Mouse (Mus musculus): ENCODE measurements around the gene Rhox4e.
"Not testable (repeated sequence)": the region's sequence is repeated elsewhere in the genome, so short reads cannot be mapped to it uniquely, and the experiment has no call there.

The Rhox4e gene

DNA sequence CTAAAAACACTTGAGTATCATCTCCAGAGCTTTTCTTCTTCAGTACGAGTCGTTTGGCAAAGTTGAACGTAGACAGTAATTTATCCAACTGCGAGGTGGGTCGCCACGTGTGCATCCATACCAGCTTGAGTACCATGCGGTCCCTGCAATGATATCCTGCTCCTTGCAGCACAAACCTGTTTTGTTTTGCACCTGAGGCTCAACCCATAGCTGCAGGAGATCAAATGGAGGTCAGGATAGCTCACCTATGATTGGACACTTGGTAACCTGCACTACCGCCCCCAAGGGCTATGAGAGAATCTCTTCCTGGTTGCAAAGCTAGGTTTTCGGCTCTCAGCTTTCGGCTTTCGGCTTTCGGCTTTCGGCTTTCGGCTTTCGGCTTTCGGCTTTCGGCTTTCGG lies at the start of gene Rhox4e:
Gene Rhox4e, plus strand, starts transcription at position 301 of the 400 bp plus-strand sequence.
- not testable (repeated sequence) for DNase-seq (ENCODE audit: inconsistent age in 2 of 2, low spot score in 1 of 2)

DNA sequence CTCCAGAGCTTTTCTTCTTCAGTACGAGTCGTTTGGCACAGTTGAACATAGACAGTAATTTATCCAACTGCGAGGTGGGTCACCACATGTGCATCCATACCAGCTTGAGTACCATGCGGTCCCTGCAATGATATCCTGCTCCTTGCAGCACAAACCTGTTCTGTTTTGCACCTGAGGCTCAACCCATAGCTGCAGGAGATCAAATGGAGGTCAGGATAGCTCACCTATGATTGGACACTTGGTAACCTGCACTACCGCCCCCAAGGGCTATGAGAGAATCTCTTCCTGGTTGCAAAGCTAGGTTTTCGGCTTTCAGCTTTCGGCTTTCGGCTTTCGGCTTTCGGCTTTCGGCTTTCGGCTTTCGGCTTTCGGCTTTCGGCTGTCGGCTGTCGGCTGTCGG lies 43.2 kb upstream of the Rhox4e start, which contains the start of gene Rhox4d:
Gene Rhox4d, plus strand, starts transcription at position 301 of the 400 bp plus-strand sequence.
- DNase-seq (ENCODE audit: inconsistent age in 2 of 2, low spot score in 1 of 2): not testable (repeated sequence)

- not testable (repeated sequence) for DNase-seq (ENCODE audit: inconsistent age in 2 of 2, low spot score in 1 of 2)
These were observed 27.1 kb upstream of the Rhox4e start, which contains the start of gene Rhox2e for GRCm38 (mm10) chrX:37530152-37530551. TSS of gene Rhox2e (plus strand) at chrX:37530452.

DNA sequence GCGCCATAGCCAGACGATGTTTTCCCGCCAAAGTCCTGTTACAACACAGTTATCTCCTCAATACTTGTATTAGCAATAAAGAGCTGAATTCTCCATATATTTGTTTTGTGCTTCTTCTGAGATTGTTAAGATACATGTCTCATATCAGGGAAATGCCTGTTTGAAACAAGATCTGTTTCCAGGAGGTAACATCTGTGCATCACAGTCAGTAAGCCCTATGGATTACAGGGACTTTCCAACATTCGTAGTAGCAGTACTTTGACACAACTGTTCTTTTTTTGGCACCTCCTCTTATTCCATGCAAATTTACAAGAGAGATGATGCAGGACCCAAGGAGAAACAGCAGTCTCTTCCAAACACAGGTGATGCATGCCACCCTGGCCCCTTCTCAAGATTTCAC lies 15.5 kb upstream of the Rhox4e start, which contains the start of gene Rhox3e:
Gene Rhox3e, plus strand, starts transcription at position 301 of the 400 bp plus-strand sequence.
- not testable (repeated sequence) for DNase-seq (ENCODE audit: inconsistent age in 2 of 2, low spot score in 1 of 2)

DNA sequence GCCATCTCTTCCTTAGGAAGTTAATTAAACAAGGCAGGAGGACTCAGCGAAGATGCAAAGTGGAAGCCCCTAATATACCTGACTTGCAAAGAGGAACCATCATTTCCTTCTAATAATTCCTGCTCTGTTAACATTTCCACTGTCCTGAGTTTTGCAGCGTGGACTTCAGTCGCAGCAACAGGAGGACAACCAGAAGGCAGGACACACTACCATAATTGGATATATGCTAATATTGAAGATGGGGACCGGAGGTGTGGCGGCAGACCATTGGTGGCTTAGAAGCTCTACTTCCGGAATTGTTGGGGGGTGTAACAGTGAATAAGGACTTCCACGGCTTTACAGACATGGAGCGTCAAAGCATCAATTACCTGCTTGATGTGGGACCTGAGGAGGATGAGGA lies 13.9 kb downstream of the Rhox4e start, which contains the start of gene Rhox2f:
Gene Rhox2f, plus strand, starts transcription at position 301 of the 400 bp plus-strand sequence.
- DNase-seq (ENCODE audit: inconsistent age in 2 of 2, low spot score in 1 of 2): not testable (repeated sequence)

DNA sequence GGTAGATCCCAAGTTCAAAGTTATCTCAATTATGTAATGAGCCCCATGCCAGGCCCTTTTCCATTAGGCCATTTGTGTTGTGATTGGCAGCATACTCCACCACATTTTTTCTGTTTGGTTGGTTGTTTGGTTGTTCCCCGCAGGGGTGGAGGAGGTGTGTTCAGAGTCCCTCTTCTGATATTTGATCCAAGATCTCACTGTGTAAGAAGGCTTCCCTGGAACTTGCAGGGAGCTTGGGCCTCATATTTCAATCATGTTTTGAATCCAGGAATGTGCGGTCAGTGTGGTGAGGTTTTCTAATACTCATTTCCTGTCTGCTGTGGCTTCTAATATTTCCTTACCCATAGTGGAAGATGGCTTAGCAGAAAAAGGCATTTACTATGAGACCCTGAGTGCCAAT lies 15.4 kb downstream of the Rhox4e start:
- not testable (repeated sequence) for DNase-seq (ENCODE audit: inconsistent age in 2 of 2, low spot score in 1 of 2)

DNA sequence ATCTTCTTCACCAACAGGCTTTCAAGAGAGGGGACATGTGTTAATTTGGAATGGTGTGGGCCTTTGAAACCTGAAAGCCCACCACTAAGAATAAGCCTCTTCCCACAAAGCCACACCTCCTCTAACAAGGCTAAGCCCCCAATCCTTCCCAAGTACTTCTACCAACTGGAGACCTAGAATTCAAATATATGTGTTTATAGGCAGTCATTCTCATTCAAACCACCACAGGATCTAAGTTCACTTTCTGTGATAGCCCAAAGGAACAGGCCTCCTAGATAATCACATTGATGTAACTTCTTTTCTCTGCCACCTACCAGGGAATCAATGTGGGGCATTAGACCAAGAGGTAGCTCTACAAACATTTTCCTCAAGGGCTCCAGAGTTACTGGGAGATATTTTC lies 23.5 kb downstream of the Rhox4e start, which contains the start of gene Rhox3f:
Gene Rhox3f, plus strand, starts transcription at position 301 of the 400 bp plus-strand sequence.
- not testable (repeated sequence) for DNase-seq (ENCODE audit: inconsistent age in 2 of 2, low spot score in 1 of 2)

DNA sequence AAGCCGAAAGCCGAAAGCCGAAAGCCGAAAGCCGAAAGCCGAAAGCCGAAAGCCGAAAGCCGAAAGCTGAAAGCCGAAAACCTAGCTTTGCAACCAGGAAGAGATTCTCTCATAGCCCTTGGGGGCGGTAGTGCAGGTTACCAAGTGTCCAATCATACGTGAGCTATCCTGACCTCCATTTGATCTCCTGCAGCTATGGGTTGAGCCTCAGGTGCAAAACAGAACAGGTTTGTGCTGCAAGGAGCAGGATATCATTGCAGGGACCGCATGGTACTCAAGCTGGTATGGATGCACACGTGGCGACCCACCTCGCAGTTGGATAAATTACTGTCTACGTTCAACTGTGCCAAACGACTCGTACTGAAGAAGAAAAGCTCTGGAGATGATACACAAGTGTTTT lies 50.4 kb downstream of the Rhox4e start, which contains the start of gene Rhox4f:
Gene Rhox4f, minus strand, starts transcription at position 101 of the 400 bp plus-strand sequence.
- not testable (repeated sequence) for DNase-seq (ENCODE audit: inconsistent age in 2 of 2, low spot score in 1 of 2)

Data from adrenal gland, adult (tissue).